7 mouse cellular contexts compared by ENCODE assay signal in the genomic region with DNA sequence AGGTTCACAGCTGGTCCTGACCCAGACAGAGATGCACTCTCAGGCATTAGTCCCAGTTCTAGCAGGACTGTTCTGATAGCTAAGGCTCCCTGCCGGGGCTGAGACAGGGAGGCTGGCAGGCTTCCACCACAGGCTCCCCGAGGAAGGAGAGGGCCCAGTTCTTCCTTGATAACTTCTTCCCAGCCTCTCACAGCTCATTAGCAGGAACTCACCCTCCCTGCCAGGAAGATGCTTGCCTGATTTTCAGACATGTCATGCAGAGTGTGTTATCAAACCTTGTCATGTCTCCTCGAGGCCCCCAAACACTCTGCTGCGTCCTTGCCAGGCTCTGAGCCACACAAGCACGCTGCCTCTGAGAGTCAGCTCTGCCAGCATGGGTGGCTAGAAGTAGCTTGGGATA. TPM values are rescaled to one million over a fixed set of nuclear protein-coding genes. Genes with fewer than 3 reads are reported as not detected.
DNase-seq lines count a peak whose midpoint lies in the region; ATAC-seq and TF ChIP-seq lines count a peak whose summit lies in the region.

No protein-coding gene starts in this region.

- H3K4me2 ChIP-seq in liver, embryonic 12.5 days, result no peak overlapping the region
- no peak overlapping the region for H3K4me2 ChIP-seq in forebrain, embryonic 15.5 days (replicated peaks)
- no peak overlapping the region for H3K4me2 ChIP-seq in midbrain, embryonic 13.5 days (replicated peaks)

- H3K9me3 ChIP-seq in liver, embryonic 12.5 days (replicated peaks), result no peaks in the 10 kb centered on the region
- no peaks in the 10 kb centered on the region for H3K9me3 ChIP-seq in forebrain, embryonic 15.5 days
- H3K9me3 ChIP-seq in midbrain, embryonic 13.5 days, result no peaks in the 10 kb centered on the region

- no peak overlapping the region for H3K4me3 ChIP-seq in liver, embryonic 12.5 days
- no peak overlapping the region for H3K4me3 ChIP-seq in forebrain, embryonic 15.5 days
- no peak overlapping the region for H3K4me3 ChIP-seq in midbrain, embryonic 13.5 days (replicated peaks)
- H3K4me3 ChIP-seq in layer of hippocampus, adult 2 months, result no peak overlapping the region

- ATAC-seq in liver, embryonic 12.5 days, result no peak
- ATAC-seq in forebrain, embryonic 15.5 days (replicated peaks), result peak; percentile 64; the same call in 1 of the 2 replicates
- no peak for ATAC-seq in midbrain, embryonic 13.5 days

- no peak overlapping the region for H3K9ac ChIP-seq in liver, embryonic 12.5 days
- no peak overlapping the region for H3K9ac ChIP-seq in forebrain, embryonic 15.5 days (replicated peaks)
- no peak overlapping the region for H3K9ac ChIP-seq in midbrain, embryonic 13.5 days (replicated peaks)

- TF ChIP-seq CTCF in layer of hippocampus, adult 2 months (conservative IDR thresholded peaks at IDR 0.05), result no peak

- H3K4me1 ChIP-seq in liver, embryonic 12.5 days, result peaks cover 47% of the 10 kb centered on the region
- H3K4me1 ChIP-seq in forebrain, embryonic 15.5 days, result peaks cover 14% of the 10 kb centered on the region
- H3K4me1 ChIP-seq in midbrain, embryonic 13.5 days (replicated peaks), result peaks cover 38% of the 10 kb centered on the region

- H3K36me3 ChIP-seq in liver, embryonic 12.5 days, result no peaks in the 10 kb centered on the region
- no peaks in the 10 kb centered on the region for H3K36me3 ChIP-seq in forebrain, embryonic 15.5 days
- H3K36me3 ChIP-seq in midbrain, embryonic 13.5 days, result no peaks in the 10 kb centered on the region

- no peak for DNase-seq in liver
- peak; percentile 41 to 59 for DNase-seq in heart, adult 9 months (ENCODE audit: low spot score in 2 of 2)
- no peak for DNase-seq in thymus, postnatal 4 days
- DNase-seq in layer of hippocampus, adult 2 months (ENCODE audit: low spot score in 2 of 2), result no peak

- H3K27me3 ChIP-seq in liver, embryonic 12.5 days (replicated peaks), result peaks cover 35% of the 10 kb centered on the region
- H3K27me3 ChIP-seq in forebrain, embryonic 15.5 days, result no peaks in the 10 kb centered on the region
- H3K27me3 ChIP-seq in midbrain, embryonic 13.5 days, result no peaks in the 10 kb centered on the region

- WGBS in liver, embryonic 12.5 days (ENCODE audit: insufficient replicate concordance), result 10% methylated on average over 5 of the region's 5 CpGs
- 37% methylated on average over 5 of the region's 5 CpGs for WGBS in forebrain, embryonic 15.5 days
- WGBS in midbrain, embryonic 13.5 days, result 58% methylated on average over 5 of the region's 5 CpGs

- H3K27ac ChIP-seq in liver, embryonic 12.5 days, result 0 out of 2 replicates have a peak overlapping the region, but pooled peaks have one; percentile 46
- peak overlapping the region; percentile 29; the same call in 1 of the 2 replicates for H3K27ac ChIP-seq in forebrain, embryonic 15.5 days (replicated peaks)
- H3K27ac ChIP-seq in midbrain, embryonic 13.5 days, result peak overlapping the region; percentile 14; the same call in 1 of the 2 replicates
- no peak overlapping the region; the same call in 1 of the 2 replicates for H3K27ac ChIP-seq in layer of hippocampus, adult 2 months

RNA-seq across cellular contexts. Expression of a gene that starts 54.1 kb away (rescaled TPM):
- 12.5 and 14.1 TPM in 2 replicates for polyA plus RNA-seq in liver, embryonic 12.5 days (2016; fragmentation: Nextera tagmentation; extraction: Ambion mirVana)
- 11.8 and 27.5 TPM in 2 replicates for polyA plus RNA-seq in forebrain, embryonic 15.5 days (2015; fragmentation: Nextera tagmentation; extraction: Ambion mirVana)
- polyA plus RNA-seq in midbrain, embryonic 13.5 days (2015; fragmentation: Nextera tagmentation; extraction: Ambion mirVana), result 11.1 and 11.5 TPM in 2 replicates
- 10 to 100 TPM; 17.3 to 19.7 TPM for total RNA-seq in layer of hippocampus, adult 2 months (2021)

Comparison
In these comparisons a context has a peak if more than half of its experiments do, and no peak if none do; other contexts are left out.
1. DNase-seq: peak in heart, adult 9 months (2 of 2); none in liver (single experiment), thymus, postnatal 4 days (single experiment) and layer of hippocampus, adult 2 months (0 of 2).